ENCODE assay signal across 8 mouse cellular contexts in the genomic region with DNA sequence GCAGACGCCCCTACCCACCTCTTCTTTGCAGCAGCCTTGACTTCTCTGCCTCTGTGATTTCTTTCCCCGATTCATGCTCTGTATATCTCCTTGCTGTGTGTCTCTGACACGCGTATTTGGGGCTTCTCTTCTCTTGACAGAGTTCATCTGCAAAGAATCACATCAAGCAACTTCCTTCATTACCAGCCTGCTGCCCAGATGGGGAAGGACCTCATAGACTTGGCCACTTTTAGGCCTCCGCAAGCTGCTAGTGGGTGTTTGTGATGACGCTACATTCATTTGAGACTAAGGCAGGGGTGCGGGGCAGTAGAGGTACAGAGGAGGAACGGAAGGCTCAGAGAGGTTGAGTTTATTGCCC. TPM values are rescaled to one million over a fixed set of nuclear protein-coding genes. Genes with fewer than 3 reads are reported as not detected.
DNase-seq lines count a peak whose midpoint lies in the region; ATAC-seq lines count a peak whose summit lies in the region.

No protein-coding gene starts in this region.

- 44% methylated on average over 8 of the region's 8 CpGs for WGBS in heart, embryonic 10.5 days
- WGBS in hindbrain, embryonic 14.5 days = 28% methylated on average over 8 of the region's 8 CpGs
- WGBS in limb, embryonic 15.5 days = 38% methylated on average over 8 of the region's 8 CpGs

- peak; percentile 42; the same call in 1 of the 2 replicates for ATAC-seq in hindbrain, embryonic 14.5 days (ENCODE audit: low FRiP score)
- ATAC-seq in limb, embryonic 15.5 days (ENCODE audit: insufficient number of reproducible peaks, low FRiP score, low TSS enrichment, low read depth) = no peak

- H3K4me2 ChIP-seq in hindbrain, embryonic 14.5 days (replicated peaks) = peak overlapping the region; percentile 71
- peak overlapping the region; percentile 70 for H3K4me2 ChIP-seq in limb, embryonic 15.5 days

- no peak for DNase-seq in heart, embryonic 10.5 days (ENCODE audit: low spot score)
- DNase-seq in heart, postnatal 14 days = no peak
- DNase-seq in CD4-positive, CD25-positive, alpha-beta regulatory T cell, adult 2 months (ENCODE audit: low read depth, low spot score) = peak; percentile 25
- DNase-seq in embryo, embryonic 11.5 days (ENCODE audit: low read depth, low spot score) = peak; percentile 4
- DNase-seq in hindbrain, embryonic 14.5 days (ENCODE audit: low spot score) = peak; percentile 25
- peak; percentile 34 for DNase-seq in right cerebral cortex, postnatal 25 days
- DNase-seq in urinary bladder, postnatal 10 days (ENCODE audit: low spot score) = no peak

- H3K27ac ChIP-seq in heart, embryonic 10.5 days = peak overlapping the region; percentile 92
- H3K27ac ChIP-seq in hindbrain, embryonic 14.5 days = peak overlapping the region; percentile 61
- peak overlapping the region; percentile 81 for H3K27ac ChIP-seq in limb, embryonic 15.5 days

- H3K4me3 ChIP-seq in heart, embryonic 10.5 days = peak overlapping the region; percentile 73
- peak overlapping the region; percentile 62 for H3K4me3 ChIP-seq in hindbrain, embryonic 14.5 days (replicated peaks; ENCODE audit: low read length)
- peak overlapping the region; percentile 66 for H3K4me3 ChIP-seq in limb, embryonic 15.5 days

- no peaks in the 10 kb centered on the region for H3K27me3 ChIP-seq in heart, embryonic 10.5 days (ENCODE audit: insufficient read depth, poor library complexity, severe bottlenecking)
- no peaks in the 10 kb centered on the region for H3K27me3 ChIP-seq in hindbrain, embryonic 14.5 days (ENCODE audit: control insufficient read depth, insufficient read depth, low read length)
- H3K27me3 ChIP-seq in limb, embryonic 15.5 days = no peaks in the 10 kb centered on the region

- peak overlapping the region; percentile 62 for H3K9ac ChIP-seq in hindbrain, embryonic 14.5 days
- peak overlapping the region; percentile 51 for H3K9ac ChIP-seq in limb, embryonic 15.5 days

- H3K9me3 ChIP-seq in heart, embryonic 10.5 days = no peaks in the 10 kb centered on the region
- H3K9me3 ChIP-seq in hindbrain, embryonic 14.5 days (ENCODE audit: control insufficient read depth, low read length) = no peaks in the 10 kb centered on the region
- H3K9me3 ChIP-seq in limb, embryonic 15.5 days = no peaks in the 10 kb centered on the region

- H3K4me1 ChIP-seq in heart, embryonic 10.5 days = peaks cover 4% of the 10 kb centered on the region
- H3K4me1 ChIP-seq in hindbrain, embryonic 14.5 days (replicated peaks; ENCODE audit: control insufficient read depth, insufficient read depth, low read length) = peaks cover 9% of the 10 kb centered on the region
- H3K4me1 ChIP-seq in limb, embryonic 15.5 days = peaks cover 7% of the 10 kb centered on the region

- H3K36me3 ChIP-seq in heart, embryonic 10.5 days = peaks cover 19% of the 10 kb centered on the region; the same call in 1 of the 2 replicates
- H3K36me3 ChIP-seq in hindbrain, embryonic 14.5 days (replicated peaks; ENCODE audit: control insufficient read depth, insufficient read depth) = peaks cover 19% of the 10 kb centered on the region; the same call in 1 of the 2 replicates
- H3K36me3 ChIP-seq in limb, embryonic 15.5 days = peaks cover 23% of the 10 kb centered on the region

- intact Hi-C loops in heart, postnatal 14 days (cut with DNase I) = no loop called here

RNA-seq across cellular contexts. Expression of a gene that starts 0.6 kb away (rescaled TPM):
- 10.9 and 14.7 TPM in 2 replicates for polyA plus RNA-seq in heart, embryonic 10.5 days (2016; fragmentation: Nextera tagmentation; extraction: Ambion mirVana)
- 1 to 10 TPM; 2.1 to 2.9 TPM for total RNA-seq in heart, postnatal 14 days (2021)
- 7.8 and 10.9 TPM in 2 replicates for polyA plus RNA-seq in hindbrain, embryonic 14.5 days (2014; fragmentation: Nextera tagmentation; extraction: Ambion mirVana)
- polyA plus RNA-seq in limb, embryonic 15.5 days (2015; fragmentation: Nextera tagmentation; extraction: Ambion mirVana) = 15.5 and 16.8 TPM in 2 replicates

RNA-seq across cellular contexts. Expression of a gene that starts 21.8 kb away (rescaled TPM):
- 0.20 TPM in 1 of 2 replicates, not detected in the other for polyA plus RNA-seq in heart, embryonic 10.5 days (2016; fragmentation: Nextera tagmentation; extraction: Ambion mirVana)
- total RNA-seq in heart, postnatal 14 days (2021) = not detected
- 0.27 TPM in 1 of 2 replicates, not detected in the other for polyA plus RNA-seq in hindbrain, embryonic 14.5 days (2014; fragmentation: Nextera tagmentation; extraction: Ambion mirVana)
- 0.10 and 0.29 TPM in 2 replicates for polyA plus RNA-seq in limb, embryonic 15.5 days (2015; fragmentation: Nextera tagmentation; extraction: Ambion mirVana)

RNA-seq across cellular contexts. Expression of a gene that starts 25.5 kb away (rescaled TPM):
- polyA plus RNA-seq in heart, embryonic 10.5 days (2016; fragmentation: Nextera tagmentation; extraction: Ambion mirVana) = 0.04 TPM in 1 of 2 replicates, not detected in the other
- under 1 TPM in 1 of 2 experiments, not detected in 1; 0.22 TPM for total RNA-seq in heart, postnatal 14 days (2021)
- 1.3 and 2.2 TPM in 2 replicates for polyA plus RNA-seq in hindbrain, embryonic 14.5 days (2014; fragmentation: Nextera tagmentation; extraction: Ambion mirVana)
- polyA plus RNA-seq in limb, embryonic 15.5 days (2015; fragmentation: Nextera tagmentation; extraction: Ambion mirVana) = 0.11 and 0.12 TPM in 2 replicates

RNA-seq across cellular contexts. Expression of a gene that starts 38.5 kb away (rescaled TPM):
- not detected in 2 replicates for polyA plus RNA-seq in heart, embryonic 10.5 days (2016; fragmentation: Nextera tagmentation; extraction: Ambion mirVana)
- not detected for total RNA-seq in heart, postnatal 14 days (2021)
- polyA plus RNA-seq in hindbrain, embryonic 14.5 days (2014; fragmentation: Nextera tagmentation; extraction: Ambion mirVana) = not detected in 2 replicates
- not detected in 2 replicates for polyA plus RNA-seq in limb, embryonic 15.5 days (2015; fragmentation: Nextera tagmentation; extraction: Ambion mirVana)

RNA-seq across cellular contexts. Expression of a gene that starts 43.6 kb away (rescaled TPM):
- not detected in 2 replicates for polyA plus RNA-seq in heart, embryonic 10.5 days (2016; fragmentation: Nextera tagmentation; extraction: Ambion mirVana)
- not detected for total RNA-seq in heart, postnatal 14 days (2021)
- not detected in 2 replicates for polyA plus RNA-seq in hindbrain, embryonic 14.5 days (2014; fragmentation: Nextera tagmentation; extraction: Ambion mirVana)
- not detected in 2 replicates for polyA plus RNA-seq in limb, embryonic 15.5 days (2015; fragmentation: Nextera tagmentation; extraction: Ambion mirVana)

Comparison
In these comparisons a context has a peak if more than half of its experiments do, and no peak if none do; other contexts are left out.
1. DNase-seq: peak in CD4-positive, CD25-positive, alpha-beta regulatory T cell, adult 2 months (single experiment), embryo, embryonic 11.5 days (single experiment), hindbrain, embryonic 14.5 days (single experiment) and right cerebral cortex, postnatal 25 days (single experiment); none in heart, embryonic 10.5 days (single experiment), heart, postnatal 14 days (0 of 2) and urinary bladder, postnatal 10 days (single experiment).
2. Peak in every context shown above with its lines, with median percentiles within 50 percentile points of each other: H3K27ac ChIP-seq and H3K4me3 ChIP-seq.